Mouse (Mus musculus) lung, embryonic 14.5 days (tissue): ENCODE data around the gene Cfap77. TPM values are rescaled to one million over a fixed set of nuclear protein-coding genes. Genes with fewer than 3 reads are reported as not detected.
A peak's percentile ranks its signal among the peaks of the same experiment; 100 is the strongest.

ENCODE experiments used
- ATAC-seq: fragments of 200-750 bp; cut with Nextera tagmentation; 2 replicates; pipeline ENCODE4 v1.8.0; 2017; ENCODE audit warnings: mild to moderate bottlenecking, moderate TSS enrichment, moderate library complexity; ENCODE audit not compliant: insufficient read depth
- DNase-seq: peaks from one replicate; pipeline ENCODE4 v3.0.0-alpha.2; 2015
- H3K27ac ChIP-seq: fragments of 300-500 bp; sonication (generic); 2 replicates; pipeline ENCODE4 v1.5.1; 2014; ENCODE audit warnings: low read depth, mild to moderate bottlenecking, moderate library complexity
- H3K27me3 ChIP-seq: fragments of 300-500 bp; sonication (generic); 2 replicates; pipeline ENCODE4 v1.6.1; 2014; ENCODE audit warnings: low read length, control low read depth; ENCODE audit not compliant: insufficient read depth
- H3K36me3 ChIP-seq: fragments of 300-500 bp; sonication (generic); 2 replicates; pipeline ENCODE4 v1.6.1; 2014; ENCODE audit warnings: control low read depth; ENCODE audit not compliant: insufficient read depth
- H3K4me1 ChIP-seq: fragments of 300-500 bp; sonication (generic); 2 replicates; pipeline ENCODE4 v1.6.1; 2014; ENCODE audit warnings: antibody characterized with exemption, control low read depth; ENCODE audit not compliant: insufficient read depth
- H3K4me2 ChIP-seq: fragments of 300-500 bp; sonication (generic); 2 replicates; pipeline ENCODE4 v1.6.1; 2014; ENCODE audit warnings: mild to moderate bottlenecking
- H3K4me3 ChIP-seq: fragments of 300-500 bp; sonication (generic); 2 replicates; pipeline ENCODE4 v1.5.1; 2014; ENCODE audit warnings: low read depth, low read length
- H3K9ac ChIP-seq: fragments of 300-500 bp; sonication (generic); 2 replicates; pipeline ENCODE4 v1.6.1; 2014
- H3K9me3 ChIP-seq: fragments of 300-500 bp; sonication (generic); 2 replicates; pipeline ENCODE4 v1.6.1; 2016; ENCODE audit warnings: low read depth, low read length, control low read depth
- CTCF ChIP-seq: IDR thresholded peaks from 2 replicates; pipeline ENCODE4 v1.5.1; 2016; ENCODE audit warnings: antibody characterized with exemption, low read depth
- WGBS: fragments of 180-500 bp; shearing (Covaris S2); extraction: QIAGEN DNeasy Blood & Tissue Kit; methylation state at CpG from one replicate; pipeline ENCODE4 v1.1.7; 2014; 5-methylcytosine and 5-hydroxymethylcytosine counted together
- polyA plus RNA-seq: library from polyadenylated mRNA; unstranded; fragments of >200 nt; fragmentation: Nextera tagmentation; extraction: Ambion mirVana; gene quantifications from 2 replicates; pipeline ENCODE4 v1.2.1, GENCODE M21; 2014

Cfap77 gene
- polyA plus RNA-seq, 1 experiment from 2014 or later, result 0.76 TPM

DNA sequence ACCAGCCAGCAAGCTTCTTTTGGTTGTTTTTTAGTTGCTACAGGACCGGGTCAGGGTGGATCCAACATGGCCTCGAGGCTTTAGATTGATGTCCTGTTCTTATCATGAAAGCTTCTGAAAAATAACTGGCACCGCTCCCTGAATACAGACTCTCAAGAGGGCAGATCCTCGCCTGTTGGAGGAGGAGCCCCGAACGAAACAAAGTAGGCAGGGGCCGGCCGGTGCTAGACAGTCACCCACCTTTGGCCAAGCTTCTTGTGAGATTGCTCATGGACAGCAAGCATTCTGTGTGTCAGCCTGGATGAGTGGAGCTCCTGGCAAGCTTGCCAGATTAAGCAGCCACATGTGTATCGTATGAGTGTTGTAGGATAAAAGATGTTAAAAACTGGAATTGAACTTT lies 150.1 kb downstream of the Cfap77 start:
- H3K27me3 ChIP-seq, result peaks cover 32% of the 10 kb centered on the region
- H3K9ac ChIP-seq, result no peak overlapping the region
- no peaks in the 10 kb centered on the region for H3K4me1 ChIP-seq
- no peak for DNase-seq
- no peak overlapping the region for H3K4me2 ChIP-seq
- no peak overlapping the region for H3K27ac ChIP-seq
- ATAC-seq, result no peak
- no peak overlapping the region for H3K4me3 ChIP-seq
- no peak for TF ChIP-seq CTCF
- 83% methylated on average over 9 of the region's 9 CpGs for WGBS
- H3K36me3 ChIP-seq, result peaks cover 26% of the 10 kb centered on the region
- H3K9me3 ChIP-seq, result no peaks in the 10 kb centered on the region

DNA sequence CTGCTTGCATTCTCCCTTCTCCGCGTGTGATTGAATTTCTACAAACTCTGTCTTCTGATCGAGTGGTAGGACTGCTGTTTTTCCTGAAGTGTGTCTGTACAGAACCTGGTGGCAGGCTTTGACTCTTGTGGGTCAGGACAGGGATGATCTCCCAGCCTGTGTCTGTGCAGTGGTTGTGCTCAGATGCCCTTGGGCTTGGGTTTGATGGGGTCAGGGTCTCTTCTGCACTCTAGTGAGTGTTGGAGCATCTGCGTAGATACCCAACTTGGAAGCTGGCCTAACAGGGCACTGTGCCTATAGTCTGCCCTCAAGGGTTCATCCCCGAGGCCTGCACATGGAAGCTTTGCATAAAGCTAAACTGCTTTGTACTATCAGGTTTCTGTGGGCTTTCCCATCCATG lies 151.0 kb downstream of the Cfap77 start:
- DNase-seq, result no peak
- H3K4me2 ChIP-seq, result no peak overlapping the region
- H3K4me1 ChIP-seq, result no peaks in the 10 kb centered on the region
- peaks cover 23% of the 10 kb centered on the region for H3K27me3 ChIP-seq
- H3K9ac ChIP-seq, result no peak overlapping the region
- TF ChIP-seq CTCF, result no peak
- no peaks in the 10 kb centered on the region for H3K9me3 ChIP-seq
- no peak for ATAC-seq
- H3K4me3 ChIP-seq, result no peak overlapping the region
- WGBS, result 83% methylated on average over 5 of the region's 5 CpGs
- H3K27ac ChIP-seq, result no peak overlapping the region
- H3K36me3 ChIP-seq, result peaks cover 32% of the 10 kb centered on the region

DNA sequence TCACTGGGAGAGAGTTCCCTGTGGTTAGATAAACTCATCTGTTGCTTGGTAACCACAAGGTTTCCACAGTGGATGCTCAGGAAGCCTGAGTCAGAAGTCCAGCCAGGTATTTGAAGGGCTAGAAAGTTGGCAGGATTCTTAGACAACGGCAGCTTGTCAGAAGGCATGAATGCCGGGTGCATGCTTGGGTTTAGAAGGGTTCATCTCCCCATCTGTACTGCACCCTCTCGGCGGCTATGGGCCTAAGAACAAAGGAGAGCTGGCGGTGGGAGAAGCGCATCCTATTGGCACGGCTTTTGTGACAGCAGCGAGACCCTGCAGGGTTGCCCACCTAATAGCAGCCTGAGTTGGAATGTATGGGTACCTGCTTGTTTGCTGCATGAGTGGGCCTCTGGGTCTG lies 152.6 kb downstream of the Cfap77 start:
- Histone ChIP-seq H3K4me1 (no peaks in the 10 kb centered on the region), H3K4me3 (no peak overlapping the region), H3K36me3 (peaks cover 37% of the 10 kb centered on the region), H3K9ac (no peak overlapping the region), H3K4me2 (no peak overlapping the region), H3K9me3 (no peaks in the 10 kb centered on the region), H3K27ac (no peak overlapping the region), H3K27me3 (peaks cover 7% of the 10 kb centered on the region; the same call in 1 of the 2 replicates)
- TF ChIP-seq CTCF, result no peak
- DNase-seq (no peak), ATAC-seq (no peak)
- WGBS, result 89% methylated on average over 8 of the region's 8 CpGs

DNA sequence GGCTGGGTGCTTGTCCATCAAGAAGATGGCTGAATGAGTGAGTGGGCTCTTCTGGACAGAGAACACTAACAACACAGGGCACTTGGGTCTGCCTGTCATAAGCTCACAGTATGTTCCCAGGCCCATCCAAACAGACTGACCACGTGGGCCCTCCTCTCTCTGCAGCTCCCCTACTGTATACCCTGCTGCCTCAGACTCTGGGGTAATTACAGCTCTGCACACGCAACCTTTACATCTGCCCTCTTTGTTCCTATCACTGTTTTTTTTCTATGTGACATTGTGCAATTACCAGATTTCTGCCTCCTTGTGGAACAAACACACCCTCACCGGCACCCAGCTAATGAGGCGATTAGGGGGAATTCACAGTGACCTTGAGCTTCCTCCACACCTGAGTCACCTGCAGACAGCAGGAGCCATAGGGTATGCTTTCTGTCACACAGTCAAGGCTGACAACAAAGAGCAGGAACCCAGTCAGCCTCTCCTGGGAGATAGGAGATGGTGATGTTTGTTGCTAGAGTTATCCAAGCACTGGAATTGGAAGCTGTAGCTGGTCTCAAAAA lies 157.4 kb downstream of the Cfap77 start:
- ATAC-seq, result no peak
- Histone ChIP-seq H3K36me3 (peaks cover 51% of the 10 kb centered on the region), H3K4me1 (no peaks in the 10 kb centered on the region), H3K9ac (no peak overlapping the region), H3K4me3 (no peak overlapping the region), H3K27ac (no peak overlapping the region), H3K27me3 (no peaks in the 10 kb centered on the region), H3K9me3 (no peaks in the 10 kb centered on the region), H3K4me2 (no peak overlapping the region)
- DNase-seq, result no peak
- WGBS, result 87% methylated on average over 4 of the region's 4 CpGs
- TF ChIP-seq CTCF, result no peak

DNA sequence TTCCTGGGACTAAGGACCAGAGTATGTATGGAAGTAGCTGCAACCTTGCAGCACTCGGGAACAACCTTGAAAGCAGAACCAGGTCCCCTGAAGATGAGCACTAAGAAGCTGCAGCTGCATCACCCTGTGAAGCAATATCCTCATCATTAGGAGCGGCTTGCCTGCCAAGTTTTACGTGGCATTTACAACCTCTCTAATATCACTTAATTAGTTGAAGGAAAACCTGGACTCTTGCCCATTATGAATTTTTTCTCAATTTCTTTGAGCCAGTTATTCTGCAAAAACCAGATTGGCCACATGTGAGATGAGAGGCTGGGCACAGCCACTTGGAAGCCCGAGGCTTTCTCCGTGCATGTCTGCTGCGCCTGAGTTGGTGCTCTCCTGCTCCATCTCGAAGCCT lies 159.0 kb downstream of the Cfap77 start:
- Histone ChIP-seq H3K4me1 (no peaks in the 10 kb centered on the region), H3K4me3 (no peak overlapping the region), H3K27ac (no peak overlapping the region), H3K36me3 (peaks cover 60% of the 10 kb centered on the region), H3K9ac (no peak overlapping the region), H3K27me3 (no peaks in the 10 kb centered on the region), H3K4me2 (no peak overlapping the region), H3K9me3 (no peaks in the 10 kb centered on the region)
- ATAC-seq, result no peak
- peak; percentile 82 for DNase-seq
- 63% methylated on average over 7 of the region's 7 CpGs for WGBS
- no peak for TF ChIP-seq CTCF

DNA sequence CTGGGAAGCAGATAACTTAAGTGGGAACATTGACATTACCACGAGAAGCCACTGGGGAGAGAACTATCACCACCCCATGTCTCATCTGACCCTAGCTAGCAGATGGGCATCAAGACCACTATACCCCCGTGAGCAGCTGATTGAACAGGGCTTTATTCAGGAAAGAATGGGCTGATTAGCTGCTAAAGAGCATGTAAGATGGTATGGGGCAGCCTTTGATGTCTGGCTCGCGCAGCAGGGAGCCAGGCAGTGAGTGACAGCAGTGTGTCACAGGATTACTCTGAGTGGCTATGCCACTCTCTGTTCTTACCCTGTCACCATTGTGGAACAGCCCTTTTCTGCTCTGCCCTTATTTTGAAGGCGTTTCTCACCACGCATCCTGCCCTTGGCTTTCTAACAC lies 161.3 kb downstream of the Cfap77 start:
- no peaks in the 10 kb centered on the region for H3K4me1 ChIP-seq
- H3K9me3 ChIP-seq, result no peaks in the 10 kb centered on the region
- H3K9ac ChIP-seq, result no peak overlapping the region
- ATAC-seq (no peak), DNase-seq (no peak)
- 71% methylated on average over 6 of the region's 6 CpGs for WGBS
- H3K36me3 ChIP-seq, result peaks cover 56% of the 10 kb centered on the region
- H3K27me3 ChIP-seq, result no peaks in the 10 kb centered on the region
- no peak for TF ChIP-seq CTCF
- H3K4me3 ChIP-seq, result no peak overlapping the region
- H3K4me2 ChIP-seq, result no peak overlapping the region
- H3K27ac ChIP-seq, result no peak overlapping the region

DNA sequence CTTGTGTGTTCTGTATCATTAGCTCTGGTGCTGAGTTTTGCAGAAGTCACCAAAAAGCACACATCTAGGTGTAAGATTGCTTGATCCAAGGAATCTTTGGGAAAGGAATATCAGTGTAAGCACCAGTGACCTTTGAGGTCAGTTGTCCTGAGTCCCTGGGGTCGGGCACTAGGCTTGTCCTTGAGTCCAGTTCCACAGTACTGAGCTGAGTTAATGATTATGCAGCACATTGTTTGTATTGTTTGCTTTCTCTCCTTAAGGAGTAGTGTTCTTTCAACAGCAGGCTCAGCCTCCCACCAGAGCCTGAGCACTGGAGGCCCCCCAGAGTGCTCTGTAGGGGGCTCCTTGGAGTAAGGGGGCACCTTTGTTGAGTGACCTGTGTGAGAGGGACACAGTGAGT lies 162.1 kb downstream of the Cfap77 start:
- no peak for ATAC-seq
- Histone ChIP-seq H3K9ac (no peak overlapping the region), H3K36me3 (peaks cover 63% of the 10 kb centered on the region), H3K4me2 (no peak overlapping the region), H3K27me3 (no peaks in the 10 kb centered on the region), H3K4me3 (no peak overlapping the region), H3K9me3 (no peaks in the 10 kb centered on the region), H3K27ac (no peak overlapping the region), H3K4me1 (no peaks in the 10 kb centered on the region)
- no peak for DNase-seq
- no peak for TF ChIP-seq CTCF
- 47% methylated on average over 1 of the region's 1 CpGs for WGBS

DNA sequence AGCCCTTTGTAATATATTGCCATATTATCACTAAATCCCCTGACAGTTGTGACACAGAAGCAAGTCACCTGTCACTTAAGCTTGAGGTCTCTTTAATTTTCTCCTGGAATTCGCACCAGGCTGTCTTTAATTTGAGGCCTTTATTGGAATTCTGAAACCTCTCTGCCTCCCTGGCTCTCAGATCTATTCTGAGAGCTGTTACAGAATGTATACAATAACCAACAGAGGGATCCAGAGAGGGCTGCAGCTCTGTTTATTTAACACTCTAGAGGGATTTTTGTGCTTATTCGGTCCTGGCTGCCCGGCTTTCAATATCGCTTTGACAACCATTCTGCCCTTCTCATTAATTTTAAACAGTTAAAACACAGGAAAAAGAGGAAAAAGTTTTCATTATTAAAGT lies 170.0 kb downstream of the Cfap77 start:
- H3K27me3 ChIP-seq, result no peaks in the 10 kb centered on the region
- no peak for ATAC-seq
- no peak overlapping the region for H3K4me2 ChIP-seq
- peaks cover 63% of the 10 kb centered on the region for H3K36me3 ChIP-seq
- H3K9ac ChIP-seq, result no peak overlapping the region
- no peak overlapping the region for H3K27ac ChIP-seq
- TF ChIP-seq CTCF, result no peak; the same call in 1 of the 2 replicates
- H3K9me3 ChIP-seq, result no peaks in the 10 kb centered on the region
- no peak overlapping the region for H3K4me3 ChIP-seq
- H3K4me1 ChIP-seq, result no peaks in the 10 kb centered on the region
- DNase-seq, result peak; percentile 21
- 34% methylated on average over 4 of the region's 4 CpGs for WGBS
